Mouse (Mus musculus) heart, embryonic 11.5 days (tissue): ENCODE data around the gene Dpp7. TPM values are rescaled to one million over a fixed set of nuclear protein-coding genes. Genes with fewer than 3 reads are reported as not detected.

Experiments
- ATAC-seq: fragments of 200-750 bp; cut with Nextera tagmentation; replicated peaks from 2 replicates; pipeline ENCODE4 v1.8.0; 2017; ENCODE audit warnings: moderate library complexity; ENCODE audit not compliant: insufficient number of reproducible peaks, low FRiP score, low TSS enrichment
- H3K27ac ChIP-seq: fragments of 300-500 bp; sonication (generic); 2 replicates; pipeline ENCODE4 v1.5.1; 2014; ENCODE audit warnings: mild to moderate bottlenecking, low read depth, low read length
- H3K27me3 ChIP-seq: fragments of 300-500 bp; sonication (generic); 2 replicates; pipeline ENCODE4 v1.6.1; 2014; ENCODE audit warnings: mild to moderate bottlenecking, low read length, mixed read lengths; ENCODE audit not compliant: control insufficient read depth, insufficient read depth
- H3K36me3 ChIP-seq: fragments of 300-500 bp; sonication (generic); 2 replicates; pipeline ENCODE4 v1.6.1; 2014; ENCODE audit warnings: mild to moderate bottlenecking, low read length, moderate library complexity, mixed read lengths; ENCODE audit not compliant: control insufficient read depth, insufficient read depth
- H3K4me1 ChIP-seq: fragments of 300-500 bp; sonication (generic); 2 replicates; pipeline ENCODE4 v1.6.1; 2014; ENCODE audit warnings: low read length; ENCODE audit not compliant: control insufficient read depth, insufficient read depth
- H3K4me2 ChIP-seq: fragments of 300-500 bp; sonication (generic); 2 replicates; pipeline ENCODE4 v1.6.1; 2014; ENCODE audit warnings: mild to moderate bottlenecking, moderate library complexity
- H3K4me3 ChIP-seq: fragments of 300-500 bp; sonication (generic); 2 replicates; pipeline ENCODE4 v1.5.1; 2014; ENCODE audit warnings: low read depth, low read length
- H3K9ac ChIP-seq: fragments of 300-500 bp; sonication (generic); 2 replicates; pipeline ENCODE4 v1.6.1; 2014; ENCODE audit warnings: mild to moderate bottlenecking, low read depth, low read length, moderate library complexity
- H3K9me3 ChIP-seq: fragments of 300-500 bp; sonication (generic); replicated peaks from 2 replicates; pipeline ENCODE4 v1.6.1; 2016; ENCODE audit warnings: low read length; ENCODE audit not compliant: control insufficient read depth
- WGBS: fragments of 180-500 bp; shearing (Covaris S2); extraction: QIAGEN DNeasy Blood & Tissue Kit; methylation state at CpG from one replicate; pipeline ENCODE4 v1.1.7; 2014; ENCODE audit not compliant: insufficient replicate concordance; 5-methylcytosine and 5-hydroxymethylcytosine counted together
- polyA plus RNA-seq: library from polyadenylated mRNA; unstranded; fragments of >200 nt; fragmentation: Nextera tagmentation; extraction: Ambion mirVana; gene quantifications from 2 replicates; pipeline ENCODE4 v1.2.1, GENCODE M21; 2014

Gene Dpp7
- polyA plus RNA-seq: 13.1 and 14.0 TPM in 2 replicates

DNA sequence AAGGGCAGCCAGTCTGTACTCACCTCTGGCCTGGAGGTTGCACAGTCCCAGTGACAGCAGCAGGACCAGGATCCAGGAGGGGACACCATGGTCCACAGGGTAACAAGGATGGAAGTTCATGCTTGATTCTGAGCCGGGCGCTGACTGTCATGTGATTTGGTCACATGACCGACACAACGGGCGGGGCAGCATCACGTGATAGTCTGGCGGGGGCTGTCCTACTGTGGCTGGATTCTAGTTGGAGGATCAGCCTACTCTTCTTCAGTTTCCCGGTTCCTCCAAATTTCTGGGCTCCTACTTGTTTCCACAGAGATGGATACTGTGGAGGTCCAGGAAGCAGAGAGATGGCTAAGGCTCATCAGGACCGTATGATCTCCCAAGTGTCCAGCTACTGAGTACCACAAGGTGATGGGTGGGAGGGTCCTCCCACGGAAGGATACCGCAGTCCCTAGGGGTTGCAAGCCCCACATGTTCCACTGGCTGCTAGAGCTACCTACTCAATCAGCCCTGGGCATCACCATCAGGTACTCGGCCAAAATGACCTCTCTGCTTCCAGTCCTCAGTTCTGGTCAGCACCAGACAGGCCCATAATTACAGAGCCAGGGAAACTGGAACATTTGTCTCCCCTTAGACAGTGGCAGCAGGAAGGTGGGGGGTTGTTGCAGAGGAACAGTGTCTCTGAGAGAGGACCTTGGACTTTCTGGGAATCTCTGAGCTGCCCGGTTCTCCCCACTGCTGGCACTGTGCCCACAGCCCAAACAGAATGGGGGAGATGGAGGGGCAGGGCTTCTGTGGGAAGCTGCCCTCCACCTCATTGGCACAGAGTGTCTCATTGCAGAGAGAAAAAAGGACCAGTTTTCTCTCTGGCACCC, at the start of gene Dpp7:
TSS of gene Dpp7 (minus strand) at position 152 of the 872 bp plus-strand sequence.
- ATAC-seq: peak; percentile 73
- WGBS: 7% methylated on average over 13 of the region's 13 CpGs
- H3K27ac ChIP-seq: no peak within 1 kb of the TSS

GRCm38 (mm10) chr2:25403994-25404393, 47.8 kb upstream of the Dpp7 start:
- Histone ChIP-seq H3K9ac (no peak overlapping the region), H3K27ac (no peak overlapping the region), H3K4me3 (no peak overlapping the region), H3K27me3 (peaks cover 65% of the 10 kb centered on the region), H3K36me3 (no peaks in the 10 kb centered on the region), H3K9me3 (no peaks in the 10 kb centered on the region), H3K4me2 (no peak overlapping the region), H3K4me1 (no peaks in the 10 kb centered on the region)
- ATAC-seq: no peak
- WGBS: 80% methylated on average over 4 of the region's 4 CpGs

More for the DNA sequence above, at the start of gene Dpp7:
- H3K27me3 ChIP-seq: no peaks in the 10 kb centered on the region
- peak within 1 kb of the TSS; percentile 81 for H3K4me2 ChIP-seq
- H3K9ac ChIP-seq: peak within 1 kb of the TSS; percentile 58
- H3K4me1 ChIP-seq: peaks cover 11% of the 10 kb centered on the region
- H3K4me3 ChIP-seq: peak within 1 kb of the TSS; percentile 49
- H3K9me3 ChIP-seq: no peaks in the 10 kb centered on the region
- no peaks in the 10 kb centered on the region; the same call in 1 of the 2 replicates for H3K36me3 ChIP-seq

- Histone ChIP-seq H3K27ac (no peak overlapping the region), H3K9me3 (no peaks in the 10 kb centered on the region), H3K4me3 (peak overlapping the region; percentile 56), H3K4me2 (peak overlapping the region; percentile 74), H3K9ac (peak overlapping the region; percentile 62; the same call in 1 of the 2 replicates), H3K4me1 (no peaks in the 10 kb centered on the region), H3K36me3 (no peaks in the 10 kb centered on the region), H3K27me3 (peaks cover 73% of the 10 kb centered on the region)
- WGBS: 3% methylated on average over 53 of the region's 54 CpGs
- no peak for ATAC-seq
Measured at GRCm38 (mm10) chr2:25402972-25403601, 46.9 kb upstream of the Dpp7 start.

GRCm38 (mm10) chr2:25402377-25402971, 46.3 kb upstream of the Dpp7 start:
- no peak overlapping the region for H3K27ac ChIP-seq
- no peak; the same call in 1 of the 2 replicates for ATAC-seq
- peak overlapping the region; percentile 56 for H3K4me3 ChIP-seq
- H3K27me3 ChIP-seq: peaks cover 80% of the 10 kb centered on the region
- H3K9me3 ChIP-seq: no peaks in the 10 kb centered on the region
- no peaks in the 10 kb centered on the region for H3K36me3 ChIP-seq
- WGBS: 0% methylated on average over 13 of the region's 13 CpGs
- H3K4me1 ChIP-seq: no peaks in the 10 kb centered on the region
- 0 out of 2 replicates have a peak overlapping the region, but pooled peaks have one; percentile 62 for H3K9ac ChIP-seq
- H3K4me2 ChIP-seq: peak overlapping the region; percentile 74

- H3K27me3 ChIP-seq: peaks cover 92% of the 10 kb centered on the region
- no peak for ATAC-seq
- no peak overlapping the region for H3K4me3 ChIP-seq
- H3K4me1 ChIP-seq: peaks cover 2% of the 10 kb centered on the region; the same call in 1 of the 2 replicates
- 5% methylated on average over 17 of the region's 17 CpGs for WGBS
- H3K27ac ChIP-seq: no peak overlapping the region
- H3K9ac ChIP-seq: no peak overlapping the region
- no peak overlapping the region for H3K4me2 ChIP-seq
- no peaks in the 10 kb centered on the region for H3K36me3 ChIP-seq
- no peaks in the 10 kb centered on the region for H3K9me3 ChIP-seq
Measured at GRCm38 (mm10) chr2:25400764-25401163, 44.6 kb upstream of the Dpp7 start.

- no peak overlapping the region for H3K4me2 ChIP-seq
- peaks cover 4% of the 10 kb centered on the region; the same call in 1 of the 2 replicates for H3K4me1 ChIP-seq
- no peak overlapping the region for H3K4me3 ChIP-seq
- 20% methylated on average over 16 of the region's 16 CpGs for WGBS
- H3K9ac ChIP-seq: no peak overlapping the region
- no peak for ATAC-seq
- H3K36me3 ChIP-seq: no peaks in the 10 kb centered on the region
- peaks cover 95% of the 10 kb centered on the region for H3K27me3 ChIP-seq
- no peak overlapping the region for H3K27ac ChIP-seq
- H3K9me3 ChIP-seq: no peaks in the 10 kb centered on the region
Measured at GRCm38 (mm10) chr2:25400291-25400690, 44.1 kb upstream of the Dpp7 start.

DNA sequence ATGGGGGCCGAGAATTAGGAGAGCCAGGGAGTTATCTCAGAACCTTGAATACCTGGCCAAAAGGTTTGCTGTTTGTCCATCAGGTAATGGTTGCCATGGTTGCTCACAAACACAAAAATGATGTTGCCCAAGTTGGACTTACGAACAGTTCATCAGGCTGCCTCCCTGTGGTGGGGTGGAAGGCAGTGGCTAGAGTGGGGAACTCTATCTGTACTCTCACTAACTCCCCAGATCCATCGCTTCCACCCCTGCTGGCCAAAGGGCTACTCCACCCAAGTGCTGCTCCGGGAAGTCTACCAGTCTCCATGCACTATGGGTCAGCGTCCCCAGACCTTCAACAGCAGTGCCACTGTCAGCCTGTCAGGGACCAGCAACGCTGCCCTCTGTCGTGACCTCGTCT, 42.9 kb upstream of the Dpp7 start, which contains the start of gene Npdc1:
TSS of gene Npdc1 (plus strand) at position 301 of the 400 bp plus-strand sequence.
- WGBS: 63% methylated on average over 8 of the region's 8 CpGs
- Histone ChIP-seq H3K4me2 (no peak within 1 kb of the TSS), H3K4me3 (no peak within 1 kb of the TSS), H3K36me3 (no peaks in the 10 kb centered on the region), H3K27me3 (peaks cover 97% of the 10 kb centered on the region), H3K9ac (no peak within 1 kb of the TSS), H3K9me3 (no peaks in the 10 kb centered on the region), H3K4me1 (peaks cover 4% of the 10 kb centered on the region; the same call in 1 of the 2 replicates), H3K27ac (no peak within 1 kb of the TSS)
- no peak for ATAC-seq

DNA sequence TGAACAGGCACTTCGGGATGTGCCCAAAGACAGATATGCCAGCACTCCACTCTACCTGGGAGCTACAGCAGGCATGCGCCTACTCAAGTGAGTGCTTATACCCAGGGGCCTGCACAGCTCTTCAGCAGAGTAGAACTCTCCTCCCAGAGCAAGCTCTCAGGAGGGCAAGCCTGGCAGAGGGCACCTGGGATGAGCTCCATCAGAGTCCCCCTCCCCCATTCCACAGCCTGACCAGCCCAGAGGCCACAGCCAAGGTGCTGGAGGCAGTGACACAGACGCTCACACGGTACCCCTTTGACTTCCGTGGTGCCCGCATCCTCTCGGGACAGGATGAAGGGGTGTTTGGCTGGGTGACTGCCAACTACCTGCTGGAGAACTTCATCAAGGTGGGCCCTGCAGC, 41.9 kb upstream of the Dpp7 start:
- H3K9ac ChIP-seq: no peak overlapping the region
- H3K36me3 ChIP-seq: no peaks in the 10 kb centered on the region
- H3K4me2 ChIP-seq: no peak overlapping the region
- no peak for ATAC-seq
- H3K27me3 ChIP-seq: peaks cover 89% of the 10 kb centered on the region
- no peak overlapping the region for H3K27ac ChIP-seq
- H3K4me1 ChIP-seq: peaks cover 4% of the 10 kb centered on the region; the same call in 1 of the 2 replicates
- 89% methylated on average over 7 of the region's 7 CpGs for WGBS
- no peak overlapping the region for H3K4me3 ChIP-seq
- H3K9me3 ChIP-seq: no peaks in the 10 kb centered on the region
